Mouse (Mus musculus): ENCODE results near the gene Slc37a4.

- TF ChIP-seq EP300 (IDR thresholded peaks at IDR 0.05; ENCODE audit: low read depth) = no peak
- no peak for TF ChIP-seq CTCF (IDR thresholded peaks at IDR 0.05; ENCODE audit: low read depth)
These were observed 43.5 kb upstream of the Slc37a4 start for GRCm38 (mm10) chr9:44353142-44353541.

Measured in heart, postnatal 0 days (tissue).